Mouse (Mus musculus) heart, postnatal 0 days (tissue): Measurements from ENCODE around the gene Gria4.

Experiments
- CTCF ChIP-seq: IDR thresholded peaks from 2 replicates; pipeline ENCODE4 v1.5.1; 2016; ENCODE audit warnings: antibody characterized with exemption, control low read depth, low read depth
- EP300 ChIP-seq: IDR thresholded peaks from 2 replicates; pipeline ENCODE4 v1.6.1; 2016; ENCODE audit warnings: antibody characterized with exemption, low read depth

- TF ChIP-seq CTCF (no peak), EP300 (no peak)
Observed at GRCm38 (mm10) chr9:4514563-4514885, 281.5 kb downstream of the Gria4 start.
